In genomic region chr3:79737780-79738179, GRCm38 (mm10) we compare ENCODE assay signal across 26 mouse cellular contexts. TPM values are rescaled to one million over a fixed set of nuclear protein-coding genes. Genes with fewer than 3 reads are reported as not detected.
DNase-seq lines count a peak whose midpoint lies in the region; ATAC-seq and TF ChIP-seq lines count a peak whose summit lies in the region.
"Had no signal": no experiment of that assay in that cellular context is flagged by ENCODE, and none has a peak within 500 bp of the region (broad histone marks: within the 10 kb centered on the region; RNA-seq: fewer than 3 reads in every experiment).

Rxfp1 (minus strand) TSS chr3:79737880.

- no peak within 1 kb of the TSS for H3K27ac ChIP-seq in heart, embryonic 11.5 days (ENCODE audit: low read depth, low read length)
- peak within 1 kb of the TSS; percentile 30; the same call in 1 of the 2 replicates for H3K27ac ChIP-seq in heart, postnatal 0 days (ENCODE audit: low read depth)
- H3K27ac ChIP-seq: embryonic facial prominence, embryonic 15.5 days; forebrain, embryonic 15.5 days; hindbrain, embryonic 14.5 days; liver, embryonic 13.5 days; midbrain, embryonic 12.5 days; stomach, postnatal 0 days had no signal

- 28% methylated on average over 4 of the region's 4 CpGs for WGBS in heart, embryonic 11.5 days (ENCODE audit: insufficient replicate concordance)
- 14% methylated on average over 3 of the region's 4 CpGs for WGBS in heart, postnatal 0 days

- ATAC-seq in heart, embryonic 11.5 days (replicated peaks; ENCODE audit: insufficient number of reproducible peaks, low FRiP score, low TSS enrichment) = no peak
- ATAC-seq in heart, postnatal 0 days (ENCODE audit: insufficient read depth, low read depth) = peak; percentile 47
- ATAC-seq in activated CD4-positive, CD25-positive, alpha-beta regulatory T cell, adult 4 months = no peak
- ATAC-seq: forebrain, embryonic 15.5 days; inflammation-experienced regulatory T-cells, adult 6 months had no signal

- H3K27me3 ChIP-seq in heart, embryonic 11.5 days (ENCODE audit: control insufficient read depth, insufficient read depth, low read length) = no peaks in the 10 kb centered on the region
- H3K27me3 ChIP-seq in heart, postnatal 0 days (ENCODE audit: control insufficient read depth, insufficient read depth, low read length) = no peaks in the 10 kb centered on the region
- H3K27me3 ChIP-seq: embryonic facial prominence, embryonic 15.5 days; forebrain, embryonic 15.5 days; liver, embryonic 13.5 days; midbrain, embryonic 12.5 days had no signal

- H3K4me1 ChIP-seq in heart, embryonic 11.5 days (ENCODE audit: control insufficient read depth, insufficient read depth, low read length) = no peaks in the 10 kb centered on the region
- peaks cover 7% of the 10 kb centered on the region; the same call in 1 of the 2 replicates for H3K4me1 ChIP-seq in heart, postnatal 0 days (ENCODE audit: control insufficient read depth, insufficient read depth)
- H3K4me1 ChIP-seq: embryonic facial prominence, embryonic 15.5 days; forebrain, embryonic 15.5 days; liver, embryonic 13.5 days; midbrain, embryonic 12.5 days had no signal

- peak within 1 kb of the TSS; percentile 24; the same call in 1 of the 2 replicates for H3K4me2 ChIP-seq in heart, embryonic 11.5 days
- peak within 1 kb of the TSS; percentile 53 for H3K4me2 ChIP-seq in heart, postnatal 0 days (ENCODE audit: low read depth, low read length)
- H3K4me2 ChIP-seq: embryonic facial prominence, embryonic 15.5 days; forebrain, embryonic 15.5 days; hindbrain, embryonic 14.5 days; liver, embryonic 13.5 days; midbrain, embryonic 12.5 days had no signal

- H3K4me3 ChIP-seq in heart, embryonic 11.5 days (ENCODE audit: low read depth, low read length) = no peak within 1 kb of the TSS
- H3K4me3 ChIP-seq in heart, postnatal 0 days (ENCODE audit: low read depth, low read length) = peak within 1 kb of the TSS; percentile 21; the same call in 1 of the 2 replicates
- H3K4me3 ChIP-seq: embryonic facial prominence, embryonic 15.5 days; forebrain, embryonic 15.5 days; liver, embryonic 13.5 days; midbrain, embryonic 12.5 days had no signal

- no peak for DNase-seq in heart, adult 9 months (ENCODE audit: low spot score in 2 of 2)
- DNase-seq in heart, postnatal 0 days (ENCODE audit: low spot score) = no peak
- DNase-seq in heart, adult 18-20 months = no peak
- peak; percentile 26 for DNase-seq in 416B (ENCODE audit: low read depth)
- no peak for DNase-seq in left cerebral cortex, postnatal 10 days (ENCODE audit: extremely low spot score in 1 of 2, low spot score in 2 of 2)
- no peak for DNase-seq in lung, postnatal 4 days
- DNase-seq: adrenal gland, postnatal 10 days; gastrocnemius, postnatal 25 days; heart, postnatal 4 days; kidney, adult 18-20 months; kidney, postnatal 4 days; liver, embryonic 13.5 days; lung, adult 2 months; lung, postnatal 14 days; right cerebral cortex, postnatal 14 days; thymus, adult 2 months had no signal

- H3K9me3 ChIP-seq in heart, embryonic 11.5 days (replicated peaks; ENCODE audit: control insufficient read depth, low read length) = no peaks in the 10 kb centered on the region
- no peaks in the 10 kb centered on the region for H3K9me3 ChIP-seq in heart, postnatal 0 days (replicated peaks; ENCODE audit: control insufficient read depth, low read length)
- H3K9me3 ChIP-seq: embryonic facial prominence, embryonic 15.5 days; forebrain, embryonic 15.5 days; liver, embryonic 13.5 days; midbrain, embryonic 12.5 days had no signal

- intact Hi-C loops in left cerebral cortex, postnatal 10 days (cut with DNase I) = no loop called here

- TF ChIP-seq CTCF in heart, postnatal 0 days (IDR thresholded peaks at IDR 0.05; ENCODE audit: low read depth) = no peak

- TF ChIP-seq EP300 in heart, postnatal 0 days (IDR thresholded peaks at IDR 0.05; ENCODE audit: low read depth) = no peak

- no peak within 1 kb of the TSS for H3K9ac ChIP-seq in heart, embryonic 11.5 days (ENCODE audit: low read depth, low read length)
- H3K9ac ChIP-seq in heart, postnatal 0 days (replicated peaks; ENCODE audit: low read depth, low read length) = 0 out of 2 replicates have a peak within 1 kb of the TSS, but pooled peaks have one; percentile 26
- H3K9ac ChIP-seq: embryonic facial prominence, embryonic 15.5 days; forebrain, embryonic 15.5 days; hindbrain, embryonic 14.5 days; liver, embryonic 13.5 days; midbrain, embryonic 12.5 days had no signal

- H3K36me3 ChIP-seq in heart, embryonic 11.5 days (ENCODE audit: control insufficient read depth, insufficient read depth, low read length) = no peaks in the 10 kb centered on the region
- H3K36me3 ChIP-seq in heart, postnatal 0 days (replicated peaks; ENCODE audit: control insufficient read depth, insufficient read depth, low read length) = no peaks in the 10 kb centered on the region
- H3K36me3 ChIP-seq: embryonic facial prominence, embryonic 15.5 days; forebrain, embryonic 15.5 days; liver, embryonic 13.5 days; midbrain, embryonic 12.5 days had no signal

RNA-seq across cellular contexts. Expression of gene Rxfp1, which starts in this region (rescaled TPM):
- 5.4 and 6.0 TPM in 2 replicates for polyA plus RNA-seq in heart, embryonic 11.5 days (2014; fragmentation: Nextera tagmentation; extraction: Ambion mirVana)
- 18.4 and 27.6 TPM in 2 replicates for total RNA-seq in heart, postnatal 0 days (2014; rRNA removed; ENCODE audit: low replicate concordance)
- polyA plus RNA-seq in heart, postnatal 0 days (2015; fragmentation: Nextera tagmentation; extraction: Ambion mirVana) = 5.4 and 6.3 TPM in 2 replicates
- 1 to 10 TPM; 1.6 to 1.7 TPM for total RNA-seq in heart, adult 18-20 months (2021)
- total RNA-seq in left cerebral cortex, postnatal 10 days (2021) = 10 to 100 TPM; 32.1 to 33.5 TPM
- not detected for polyA plus RNA-seq in activated CD4-positive, CD25-positive, alpha-beta regulatory T cell, adult 4 months (2017; shearing (Covaris generic))
- total RNA-seq: gastrocnemius, postnatal 25 days had no signal
- polyA plus RNA-seq: C2C12; kidney, embryonic 16.5 days; liver, embryonic 13.5 days; midbrain, embryonic 12.5 days; stomach, postnatal 0 days had no signal
